Mouse (Mus musculus): ENCODE measurements at regions not wholly inside any gene's neighbourhood (a gene's known extent, or its start where the extent isn't known, plus 50 kb on each side); places are given as distances from the start of the nearest gene placed in this dataset.

GRCm38 (mm10) chr3:38820787-38821186 is 66.0 kb upstream of the Fat4 start:
- DNase-seq (ENCODE audit: low spot score in 2 of 2) = no peak

GRCm38 (mm10) chr3:38820315-38820714 is 66.4 kb upstream of the Fat4 start:
- peak in 1 of 2 experiments; percentile 13 for DNase-seq (ENCODE audit: low spot score in 2 of 2)

- no peak for DNase-seq (ENCODE audit: low spot score in 2 of 2)
These were observed 69.1 kb upstream of the Fat4 start for GRCm38 (mm10) chr3:38817651-38818050.

- no peak for DNase-seq (ENCODE audit: low spot score in 2 of 2)
These were observed 74.3 kb upstream of the Fat4 start for GRCm38 (mm10) chr3:38812457-38812856.

- DNase-seq (ENCODE audit: low spot score in 2 of 2) = no peak
These were observed 75.1 kb upstream of the Fat4 start for GRCm38 (mm10) chr3:38811635-38812034.

GRCm38 (mm10) chr3:38806469-38807055 is 80.2 kb upstream of the Fat4 start:
- no peak for DNase-seq (ENCODE audit: low spot score in 2 of 2)

GRCm38 (mm10) chr3:38806036-38806435 is 80.7 kb upstream of the Fat4 start:
- DNase-seq (ENCODE audit: low spot score in 2 of 2) = no peak

- DNase-seq (ENCODE audit: low spot score in 2 of 2) = peak in 1 of 2 experiments; percentile 14
These were observed 91.0 kb upstream of the Fat4 start for GRCm38 (mm10) chr3:38795646-38796301.

GRCm38 (mm10) chr3:38793221-38793620 is 93.5 kb upstream of the Fat4 start:
- DNase-seq (ENCODE audit: low spot score in 2 of 2) = no peak

GRCm38 (mm10) chr3:38788751-38789150 is 98.0 kb upstream of the Fat4 start:
- no peak for DNase-seq (ENCODE audit: low spot score in 2 of 2)

GRCm38 (mm10) chr3:38783711-38784110 is 103.0 kb upstream of the Fat4 start:
- DNase-seq (ENCODE audit: low spot score in 2 of 2) = no peak

- DNase-seq (ENCODE audit: low spot score in 2 of 2) = no peak
These were observed 103.7 kb upstream of the Fat4 start for GRCm38 (mm10) chr3:38783051-38783450.

- DNase-seq (ENCODE audit: low spot score in 2 of 2) = no peak
These were observed 109.9 kb upstream of the Fat4 start for GRCm38 (mm10) chr3:38776743-38777366.

- DNase-seq (ENCODE audit: low spot score in 2 of 2) = no peak
These were observed 132.1 kb upstream of the Fat4 start for GRCm38 (mm10) chr3:38754632-38755123.

GRCm38 (mm10) chr3:38753446-38754205 is 133.1 kb upstream of the Fat4 start:
- no peak for DNase-seq (ENCODE audit: low spot score in 2 of 2)

- no peak for DNase-seq (ENCODE audit: low spot score in 2 of 2)
These were observed 144.6 kb upstream of the Fat4 start for GRCm38 (mm10) chr3:38742155-38742554.

GRCm38 (mm10) chr3:38722606-38723005 is 164.1 kb upstream of the Fat4 start:
- DNase-seq (ENCODE audit: low spot score in 2 of 2) = no peak

- DNase-seq (ENCODE audit: low spot score in 2 of 2) = peak in 1 of 2 experiments; percentile 42
These were observed 174.5 kb upstream of the Fat4 start for GRCm38 (mm10) chr3:38712078-38712873.

GRCm38 (mm10) chr3:38711229-38711628 is 175.5 kb upstream of the Fat4 start:
- no peak for DNase-seq (ENCODE audit: low spot score in 2 of 2)

GRCm38 (mm10) chr3:38707891-38708290 is 178.8 kb upstream of the Fat4 start:
- peak; percentile 35 to 55 for DNase-seq (ENCODE audit: low spot score in 2 of 2)

- DNase-seq (ENCODE audit: low spot score in 2 of 2) = peak in 1 of 2 experiments; percentile 7
These were observed 187.5 kb upstream of the Fat4 start for GRCm38 (mm10) chr3:38699206-38699605.
